Mouse (Mus musculus): Measurements from ENCODE around the gene Carmil1.

Carmil1 gene

DNA sequence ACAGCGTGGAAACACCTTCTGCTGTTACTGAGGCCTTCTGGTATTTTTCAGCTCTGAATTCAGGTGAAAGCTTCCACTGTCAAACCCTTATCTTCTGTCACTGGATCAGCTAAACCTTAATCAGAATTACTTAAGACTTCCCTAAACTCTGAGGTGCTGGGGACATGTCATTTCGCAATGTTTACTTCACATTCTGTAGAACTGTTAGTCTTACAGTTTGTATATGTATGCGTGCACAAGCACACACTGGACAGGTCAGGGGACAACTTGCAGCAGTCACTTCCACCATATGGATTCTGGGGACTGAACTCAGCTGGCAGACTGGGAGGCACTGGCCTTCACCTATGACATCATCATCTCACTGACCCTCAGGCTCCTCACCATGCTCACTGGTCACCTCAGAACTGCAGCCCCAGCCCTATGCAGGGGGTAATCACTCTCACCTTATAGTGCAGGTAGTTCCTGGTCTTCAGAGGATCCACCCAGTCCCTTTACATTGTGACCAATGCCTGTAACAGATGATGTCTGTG lies 60.1 kb downstream of the Carmil1 start:
- no peak for DNase-seq (ENCODE audit: low read depth in 1 of 2, low spot score in 2 of 2)

DNA sequence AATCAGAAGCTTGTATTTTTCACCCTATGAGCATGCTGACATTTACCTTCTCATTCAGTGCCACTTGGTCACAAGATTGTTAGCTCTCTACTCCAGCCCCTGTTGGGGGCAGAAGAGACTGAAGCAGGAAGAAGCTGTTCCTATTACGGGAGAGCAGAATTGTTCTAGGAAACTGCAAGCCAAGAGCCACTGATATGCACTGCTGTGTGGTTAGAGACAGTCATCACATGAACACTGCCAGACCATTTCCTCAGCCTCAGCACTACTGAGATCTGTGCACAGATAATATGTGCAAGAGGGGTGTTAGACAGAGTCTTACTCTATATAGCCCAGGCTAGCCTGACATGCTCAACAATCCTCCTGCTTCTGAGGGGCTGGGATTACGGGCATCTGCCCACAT lies 69.4 kb downstream of the Carmil1 start:
- no peak for DNase-seq (ENCODE audit: low read depth in 1 of 2, low spot score in 2 of 2)

DNA sequence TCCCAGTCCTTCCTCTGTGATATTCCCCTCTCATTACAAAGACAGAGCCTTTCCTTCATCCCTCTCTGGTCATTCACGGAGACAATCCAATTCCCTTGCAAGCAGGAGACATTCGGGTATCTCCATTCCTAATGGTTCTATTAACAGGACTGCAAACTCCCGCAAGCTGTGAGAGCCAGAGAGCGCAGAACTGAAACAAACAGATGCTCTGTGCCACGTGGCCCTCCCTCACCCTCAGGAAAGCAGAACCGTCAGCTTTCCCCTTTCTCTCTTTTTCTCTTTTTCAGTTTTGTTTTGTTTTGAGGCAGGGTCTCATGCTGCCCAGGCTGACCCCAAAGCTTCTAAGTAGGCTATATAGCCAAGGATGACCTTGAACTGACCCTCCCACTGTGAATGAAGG lies 74.5 kb downstream of the Carmil1 start:
- no peak for DNase-seq (ENCODE audit: low read depth in 1 of 2, low spot score in 2 of 2)

DNA sequence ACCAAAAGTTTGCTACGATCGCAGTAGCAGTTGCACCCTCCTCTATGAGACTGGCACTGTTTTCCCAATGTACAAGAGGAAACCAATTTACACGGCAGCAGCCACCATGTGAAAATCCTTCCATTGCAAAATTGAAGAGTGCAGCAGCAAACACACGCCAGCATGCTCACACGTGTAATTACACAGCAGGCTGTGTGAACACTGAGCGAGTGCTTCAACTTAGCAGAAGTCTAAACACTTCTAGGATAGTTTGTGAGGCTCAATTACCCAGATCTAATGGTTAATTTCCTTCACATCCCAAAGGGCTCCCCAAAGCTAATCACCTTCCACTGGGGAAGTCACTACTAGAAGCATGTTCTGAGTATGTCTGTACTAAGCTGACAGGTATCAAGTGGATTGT lies 78.3 kb downstream of the Carmil1 start:
- no peak for DNase-seq (ENCODE audit: low read depth in 1 of 2, low spot score in 2 of 2)

DNA sequence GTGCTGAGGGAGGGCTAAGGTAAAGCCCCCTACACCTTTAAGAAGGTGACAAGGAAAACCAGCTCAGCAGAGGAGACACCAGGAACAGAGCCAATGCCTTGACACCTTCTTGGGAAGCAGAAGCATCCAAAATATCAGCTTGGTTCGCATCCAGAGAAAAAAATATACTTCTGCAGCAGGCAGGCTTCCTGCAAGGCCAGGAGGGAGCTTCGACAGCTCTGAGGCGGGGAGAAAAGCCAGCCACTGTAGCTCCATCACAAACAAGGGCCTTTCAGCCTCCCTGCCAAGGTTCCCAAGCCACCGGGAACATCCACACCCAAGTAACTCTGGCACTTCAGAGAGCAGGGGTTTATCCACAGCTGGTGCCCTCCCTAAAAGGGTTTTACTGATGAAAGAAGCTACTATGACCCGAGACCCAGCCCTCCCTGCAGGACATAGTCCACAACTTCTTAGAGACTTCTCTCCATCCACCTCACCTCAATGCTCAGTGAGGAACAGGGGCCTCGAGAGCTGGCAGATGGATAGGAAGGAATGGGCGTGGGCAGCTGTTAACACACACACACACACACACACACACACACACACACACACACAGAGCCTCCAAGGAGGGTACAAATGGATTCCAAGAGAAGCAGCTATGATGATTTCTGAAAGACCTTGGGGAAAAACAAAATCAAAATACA lies 80.6 kb downstream of the Carmil1 start:
- DNase-seq (ENCODE audit: low read depth in 1 of 2, low spot score in 2 of 2), result no peak

DNA sequence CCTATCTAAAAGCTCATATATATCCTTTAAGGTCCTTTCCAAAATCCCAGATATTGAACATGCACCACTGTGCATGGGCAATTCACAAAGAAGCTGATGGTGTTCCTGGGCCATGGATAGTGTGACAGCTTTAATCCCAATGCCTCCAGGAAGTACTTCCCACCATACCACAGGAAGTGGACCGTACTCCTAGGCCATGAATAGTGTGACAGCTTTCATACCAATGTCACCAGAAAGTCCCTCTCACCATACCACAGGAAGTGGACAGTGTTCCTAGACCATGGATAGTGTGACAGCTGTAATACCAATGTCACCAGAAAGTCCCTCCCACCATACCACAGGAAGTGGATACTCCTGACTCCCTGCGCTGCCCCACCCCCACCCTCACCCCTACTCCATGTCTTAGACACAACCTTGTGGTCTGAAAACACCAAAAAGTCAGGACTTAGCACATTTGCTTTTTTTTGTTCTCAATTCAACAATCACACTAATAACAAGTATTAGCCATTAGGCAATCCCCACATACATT lies 82.1 kb downstream of the Carmil1 start:
- no peak for DNase-seq (ENCODE audit: low read depth in 1 of 2, low spot score in 2 of 2)

DNA sequence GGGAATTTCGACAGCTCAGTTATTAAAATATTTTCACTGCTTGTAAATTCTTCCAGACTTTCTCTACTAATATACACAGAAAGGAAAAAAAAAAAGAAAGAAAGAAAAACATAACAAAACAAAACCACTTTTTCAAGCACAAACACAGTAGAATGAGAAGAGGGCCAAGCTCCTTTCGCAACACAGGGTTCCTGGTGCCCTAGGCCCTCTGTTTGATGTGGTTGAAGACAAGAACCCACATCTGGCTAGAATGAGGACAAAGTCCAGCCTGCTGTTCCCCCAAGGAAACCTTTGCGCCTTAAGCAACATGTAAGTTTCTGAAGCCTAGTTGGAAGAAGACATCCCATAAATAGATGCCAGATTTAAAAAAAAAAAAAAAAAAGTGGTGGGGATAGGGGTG lies 85.2 kb downstream of the Carmil1 start:
- DNase-seq (ENCODE audit: low read depth in 1 of 2, low spot score in 2 of 2), result no peak

DNA sequence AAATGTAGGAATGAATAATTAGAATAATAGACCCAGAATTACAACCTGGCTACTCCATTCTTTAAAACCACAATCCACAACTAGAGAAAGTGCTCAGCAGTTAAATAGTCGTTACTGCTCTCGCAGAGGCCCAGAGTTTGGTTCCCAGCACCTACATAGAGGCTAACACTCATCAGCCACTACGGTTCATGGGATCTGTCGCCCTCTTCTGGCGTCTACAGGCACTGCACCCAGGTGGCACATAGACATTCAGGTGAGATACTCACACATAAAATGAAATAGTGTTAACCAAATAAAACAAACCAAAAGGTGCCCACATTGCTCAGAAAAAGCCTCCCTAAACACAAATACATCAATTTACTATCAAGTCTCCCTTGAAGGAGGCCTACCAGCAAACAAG lies 86.6 kb downstream of the Carmil1 start:
- DNase-seq (ENCODE audit: low read depth in 1 of 2, low spot score in 2 of 2), result no peak

DNA sequence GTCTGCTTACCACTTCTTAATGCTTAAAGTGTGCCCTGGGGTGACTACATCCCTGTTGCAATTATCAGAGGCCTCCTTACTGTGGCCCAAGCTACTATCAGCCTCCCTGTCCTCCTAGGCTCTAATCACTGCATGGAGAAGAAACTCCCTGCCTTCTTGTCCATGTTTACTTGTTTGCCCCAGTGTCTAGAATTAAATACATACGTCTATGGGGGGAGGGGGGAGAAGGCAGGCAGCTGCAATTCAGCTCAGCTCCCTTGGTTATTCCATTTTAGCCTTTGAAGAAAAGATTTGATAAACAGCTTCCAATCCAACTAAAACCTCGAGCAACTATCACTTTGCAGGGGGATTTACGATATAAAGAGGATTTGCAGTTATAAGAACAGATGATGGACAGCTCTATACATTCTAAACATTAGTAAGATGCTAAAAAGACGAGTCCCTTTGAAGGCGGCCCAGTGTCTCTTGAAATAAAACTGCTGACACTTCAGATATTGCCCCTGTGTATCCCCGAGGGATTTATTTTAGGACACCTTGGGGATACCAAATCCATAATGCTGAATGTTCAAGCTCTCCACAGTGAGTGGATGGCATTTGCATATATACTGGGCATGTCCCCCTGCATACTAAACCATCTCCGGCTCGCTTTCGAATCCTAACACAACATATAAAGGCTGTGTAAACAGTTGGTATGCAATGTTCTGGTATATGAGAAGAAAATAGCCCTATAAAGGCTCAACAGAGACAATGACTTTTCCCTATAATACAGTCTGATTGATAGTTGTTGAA lies 89.5 kb downstream of the Carmil1 start:
- no peak for DNase-seq (ENCODE audit: low read depth in 1 of 2, low spot score in 2 of 2)

DNA sequence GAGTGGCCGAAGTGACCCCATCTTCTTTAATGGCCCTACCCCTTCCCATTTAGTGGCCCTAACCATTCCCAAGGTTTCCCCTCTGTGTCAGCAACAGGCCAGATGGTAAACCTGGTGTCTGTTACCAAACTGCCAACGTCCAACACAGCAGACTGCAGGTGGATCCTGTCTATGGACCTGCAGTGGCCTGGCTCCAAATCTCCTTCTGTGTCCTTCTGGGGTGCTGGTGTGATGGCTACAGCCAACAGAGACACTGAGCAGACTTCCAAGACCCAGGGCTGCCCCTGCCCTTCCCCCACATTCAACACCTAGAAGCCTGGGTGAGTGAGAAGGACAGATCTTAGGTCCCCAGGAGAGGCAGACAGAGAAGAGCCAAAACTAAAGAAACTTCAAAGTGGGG lies 93.6 kb downstream of the Carmil1 start:
- no peak for DNase-seq (ENCODE audit: low read depth in 1 of 2, low spot score in 2 of 2)

DNA sequence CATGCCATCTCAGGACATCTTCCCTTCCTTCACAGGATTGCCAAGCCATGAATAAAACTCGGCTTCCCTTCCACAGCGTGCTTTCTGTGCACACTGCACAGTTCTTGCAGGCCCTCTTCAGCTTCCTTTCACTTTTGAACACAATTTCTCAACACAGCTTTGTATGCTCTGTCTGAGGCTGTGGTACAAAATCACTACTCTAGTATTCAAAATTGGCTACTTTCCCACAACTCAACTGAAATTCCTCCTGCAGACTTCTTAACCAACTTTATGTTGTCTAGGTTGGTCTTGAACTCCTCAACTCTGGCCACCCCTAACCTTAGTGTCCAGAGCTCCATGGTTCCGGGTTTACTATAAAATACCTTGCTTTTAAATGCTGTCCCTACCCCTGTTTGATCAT lies 95.0 kb downstream of the Carmil1 start:
- no peak for DNase-seq (ENCODE audit: low read depth in 1 of 2, low spot score in 2 of 2)

DNA sequence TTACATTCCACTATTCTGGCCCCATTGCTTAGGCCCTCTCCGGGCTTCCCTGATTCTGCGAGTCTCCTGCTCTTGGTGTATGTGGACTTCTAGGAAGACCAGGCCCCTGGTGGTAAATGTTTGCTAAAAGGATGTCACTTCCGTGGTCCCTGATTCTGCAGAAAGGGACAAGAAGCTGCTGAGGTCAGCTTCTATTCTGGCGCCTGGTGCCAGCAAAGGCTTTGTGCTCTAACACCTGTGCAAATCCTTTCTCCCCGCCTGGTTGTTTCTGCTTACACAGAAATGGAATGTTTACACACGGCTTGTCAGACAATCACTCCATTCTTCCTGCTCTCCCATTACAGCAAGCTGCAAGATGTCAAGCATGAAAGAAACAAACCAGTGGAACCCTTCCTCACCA lies 97.7 kb downstream of the Carmil1 start:
- no peak for DNase-seq (ENCODE audit: low read depth in 1 of 2, low spot score in 2 of 2)

DNA sequence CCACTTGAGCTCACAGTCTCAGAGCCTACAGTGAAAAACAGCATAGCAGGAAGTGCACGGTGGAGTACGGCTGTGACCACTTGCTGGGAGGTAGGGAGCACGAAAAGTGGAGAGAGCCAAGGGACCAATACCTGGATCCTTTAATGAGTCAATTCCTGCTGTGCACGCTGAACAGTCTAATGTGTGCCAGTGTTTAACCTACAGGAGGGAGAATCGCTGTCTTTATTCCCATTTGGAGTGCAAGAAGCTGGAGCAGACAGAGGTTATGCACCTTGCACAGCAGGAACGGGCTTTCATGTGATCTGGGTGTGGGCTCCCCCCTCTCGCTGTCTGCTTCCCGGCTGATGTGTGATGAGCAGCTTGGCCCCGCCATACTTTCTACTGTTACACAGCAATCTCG lies 101.1 kb downstream of the Carmil1 start:
- DNase-seq (ENCODE audit: low read depth in 1 of 2, low spot score in 2 of 2), result no peak

DNA sequence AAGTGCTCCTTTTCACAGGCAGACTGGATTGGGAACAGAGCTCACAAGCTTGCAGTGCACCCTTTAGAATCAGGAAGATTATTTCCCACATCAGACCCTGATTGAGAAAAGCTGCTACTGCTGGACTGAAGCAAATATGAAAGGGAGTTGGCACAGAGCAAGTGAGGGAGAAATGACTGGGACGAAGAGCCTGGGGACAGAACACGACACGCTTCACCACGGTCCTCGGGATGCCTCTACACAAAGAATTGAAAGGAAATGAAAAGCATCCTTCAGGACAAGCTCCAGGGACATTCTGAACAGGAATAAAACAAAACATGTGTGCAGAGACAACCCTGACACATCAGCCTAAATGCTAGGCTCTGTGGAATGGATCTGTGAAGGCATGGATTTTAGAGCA lies 103.0 kb downstream of the Carmil1 start:
- DNase-seq (ENCODE audit: low read depth in 1 of 2, low spot score in 2 of 2), result no peak

DNA sequence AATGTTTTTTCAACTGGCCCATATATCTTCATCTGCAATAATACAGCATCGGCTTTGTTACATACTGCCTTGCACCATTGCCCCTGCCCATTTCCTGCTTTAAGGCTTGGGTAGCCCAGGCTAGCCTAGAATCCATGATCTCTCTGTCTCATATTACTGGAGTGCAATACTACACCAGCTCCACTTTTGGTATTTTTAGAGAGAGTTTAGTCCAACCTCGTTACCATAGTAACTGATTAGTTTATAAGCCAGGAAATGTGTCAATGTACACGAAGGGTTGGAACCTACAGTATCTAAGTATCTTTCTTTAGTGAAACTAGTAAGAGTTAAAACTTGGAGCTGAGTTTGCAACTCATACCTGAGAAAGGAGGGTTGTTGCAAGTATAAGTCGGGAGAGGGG lies 103.8 kb downstream of the Carmil1 start:
- no peak for DNase-seq (ENCODE audit: low read depth in 1 of 2, low spot score in 2 of 2)

DNA sequence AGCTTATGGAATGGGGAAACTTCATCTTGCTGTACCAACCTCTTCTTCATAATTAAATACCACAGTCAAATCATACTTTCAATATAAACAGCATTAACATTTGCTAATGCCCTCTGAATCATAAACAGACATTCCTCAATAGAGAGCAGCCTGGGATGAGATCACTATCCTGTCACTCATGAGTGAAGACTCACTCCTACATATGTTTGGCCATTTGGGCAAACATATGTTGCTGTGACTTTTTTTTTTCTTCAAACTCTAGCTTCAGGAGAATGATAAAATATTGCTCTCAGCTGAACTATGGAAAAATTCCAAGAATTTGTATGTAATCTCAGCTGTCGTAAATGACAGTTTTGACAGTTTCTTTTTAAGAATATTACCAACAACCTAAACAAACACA lies 110.9 kb downstream of the Carmil1 start:
- no peak for DNase-seq (ENCODE audit: low read depth in 1 of 2, low spot score in 2 of 2)

DNA sequence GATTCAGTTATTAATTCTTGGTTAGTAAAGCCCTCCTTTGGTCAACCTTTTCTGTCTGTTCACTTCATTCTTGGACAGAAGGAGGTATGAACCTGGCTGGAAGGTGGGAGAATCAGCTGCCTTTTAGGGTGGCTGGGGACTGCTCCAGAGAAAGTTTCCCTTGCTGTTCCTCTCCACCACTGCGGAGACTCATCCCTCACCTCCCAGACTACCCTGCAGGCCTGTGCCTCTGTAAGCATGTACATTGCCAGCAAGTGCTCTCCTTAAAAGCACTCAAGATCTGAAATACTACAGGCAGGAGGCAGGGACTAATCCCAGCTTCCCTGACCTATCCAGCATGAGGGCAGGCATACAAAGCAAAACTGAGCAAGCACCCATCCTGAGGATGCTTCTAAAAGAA lies 117.2 kb downstream of the Carmil1 start:
- DNase-seq (ENCODE audit: low read depth in 1 of 2, low spot score in 2 of 2), result no peak

DNA sequence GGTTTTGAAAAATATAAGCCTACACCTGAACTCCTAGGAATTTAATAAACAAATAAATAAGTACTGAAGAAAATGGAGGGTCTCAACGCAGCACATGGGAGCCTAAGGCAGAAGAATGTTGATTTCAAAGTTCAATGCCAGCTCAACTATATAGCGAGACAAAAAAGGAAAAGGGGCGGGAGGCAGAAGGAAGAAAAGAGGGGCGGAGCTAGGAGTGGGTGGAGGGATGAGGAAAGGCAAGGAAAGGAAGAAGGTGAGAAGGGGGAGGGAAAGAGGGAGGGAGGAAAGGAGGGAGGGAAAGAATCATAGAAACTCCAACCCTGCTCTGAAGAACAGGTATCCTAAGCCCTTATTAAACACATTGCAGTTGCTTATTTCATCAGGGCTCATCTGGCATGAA lies 119.5 kb downstream of the Carmil1 start:
- DNase-seq (ENCODE audit: low read depth in 1 of 2, low spot score in 2 of 2), result no peak

DNA sequence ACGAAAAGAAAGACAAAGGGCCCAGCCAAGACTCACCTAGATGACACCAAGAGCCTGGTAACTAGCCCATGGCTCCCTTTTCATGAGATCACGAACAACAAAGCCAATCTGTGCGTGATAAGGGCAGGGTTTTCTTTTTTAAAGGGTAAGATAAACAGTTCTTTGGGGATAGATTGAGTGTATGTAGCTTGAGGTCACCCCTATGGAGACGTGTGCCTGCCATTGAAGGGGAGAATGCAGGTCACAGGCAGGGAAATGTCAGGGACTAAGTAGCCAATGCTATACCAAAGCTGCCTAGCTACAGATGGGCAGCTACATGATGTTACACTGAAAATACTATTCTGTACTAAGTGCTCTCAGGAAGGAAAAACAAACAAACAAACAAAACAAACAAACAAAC lies 120.6 kb downstream of the Carmil1 start:
- DNase-seq (ENCODE audit: low read depth in 1 of 2, low spot score in 2 of 2), result no peak

DNA sequence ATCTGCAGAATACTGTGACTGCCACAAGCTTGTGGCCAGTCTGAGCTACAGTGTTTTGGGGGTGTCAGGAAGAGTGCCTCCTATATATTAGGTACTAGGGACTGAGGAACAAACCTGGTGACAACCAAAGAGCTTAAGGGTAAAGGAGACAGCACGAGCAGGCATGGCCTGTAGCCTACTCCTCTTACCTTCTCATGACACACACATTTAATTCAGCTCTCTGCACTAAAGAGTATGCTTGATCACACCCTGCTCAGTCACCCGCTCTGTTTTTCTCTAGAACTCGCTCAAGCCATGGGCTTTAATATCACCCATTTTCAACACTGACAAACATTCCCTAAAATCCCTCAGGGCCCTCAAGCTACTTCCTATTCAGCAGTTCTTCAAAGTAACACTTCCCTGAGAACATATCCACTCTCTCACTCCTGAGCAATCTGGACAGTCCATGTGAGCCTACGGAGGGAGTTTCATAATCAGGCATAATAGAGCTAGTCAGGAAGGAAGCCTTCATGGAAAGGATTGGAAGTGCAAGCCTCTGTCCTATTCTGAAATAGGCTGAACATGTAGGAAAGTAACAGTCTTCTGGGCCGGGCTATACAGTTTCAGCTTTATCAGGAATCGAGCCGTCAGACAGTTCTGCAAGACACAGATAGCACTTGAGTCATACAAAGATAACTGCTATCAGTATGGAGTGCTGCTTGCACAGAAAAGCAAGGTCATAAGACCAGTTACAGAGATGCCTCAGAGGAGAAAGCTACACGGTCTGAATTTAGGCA lies 121.2 kb downstream of the Carmil1 start:
- no peak for DNase-seq (ENCODE audit: low read depth in 1 of 2, low spot score in 2 of 2)

DNA sequence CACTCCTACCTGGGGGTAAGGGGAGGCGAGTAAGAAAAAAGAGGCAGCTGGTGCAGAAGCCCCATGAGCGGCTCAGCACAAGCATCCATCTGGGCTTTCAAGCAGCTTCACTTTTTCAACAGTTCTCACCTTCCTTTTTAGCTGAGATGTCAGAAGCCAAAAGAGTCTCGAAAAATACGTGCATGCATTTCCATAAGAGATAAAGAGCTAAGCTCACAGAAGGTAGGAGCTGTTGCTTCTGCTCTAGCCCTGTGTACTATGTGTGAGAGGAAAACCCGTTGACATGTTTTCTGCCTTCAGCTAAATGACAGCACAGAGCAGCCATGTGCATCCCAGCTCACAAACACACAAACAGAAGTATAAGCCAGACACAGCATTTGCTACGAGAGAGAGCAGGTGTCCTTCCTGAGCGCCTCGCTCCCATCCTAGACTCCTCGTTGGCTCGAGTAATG lies 123.0 kb downstream of the Carmil1 start:
- DNase-seq (ENCODE audit: low read depth in 1 of 2, low spot score in 2 of 2), result no peak

DNA sequence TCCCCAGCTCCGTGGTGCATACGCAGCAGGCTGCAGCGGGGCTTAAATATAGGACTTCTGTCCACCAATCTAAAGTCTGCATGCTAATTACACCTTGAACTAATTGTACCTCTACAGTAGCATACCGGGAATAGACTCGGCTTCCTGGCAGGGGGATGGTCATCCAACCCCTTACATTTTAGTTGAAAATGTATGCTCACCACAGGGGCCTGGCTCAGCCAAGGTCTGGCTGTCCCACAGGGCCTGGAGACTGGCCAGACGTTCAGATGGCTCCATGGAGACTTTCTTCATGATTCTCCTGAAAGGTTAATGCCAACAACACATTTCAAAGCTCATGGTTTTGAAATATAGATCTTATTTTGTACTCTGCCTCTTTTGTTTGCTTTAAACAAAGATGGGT lies 125.4 kb downstream of the Carmil1 start:
- no peak for DNase-seq (ENCODE audit: low read depth in 1 of 2, low spot score in 2 of 2)

All from monocyte, adult 2 months (primary cell).